ENCODE assay signal across 9 mouse cellular contexts in the genomic region with DNA sequence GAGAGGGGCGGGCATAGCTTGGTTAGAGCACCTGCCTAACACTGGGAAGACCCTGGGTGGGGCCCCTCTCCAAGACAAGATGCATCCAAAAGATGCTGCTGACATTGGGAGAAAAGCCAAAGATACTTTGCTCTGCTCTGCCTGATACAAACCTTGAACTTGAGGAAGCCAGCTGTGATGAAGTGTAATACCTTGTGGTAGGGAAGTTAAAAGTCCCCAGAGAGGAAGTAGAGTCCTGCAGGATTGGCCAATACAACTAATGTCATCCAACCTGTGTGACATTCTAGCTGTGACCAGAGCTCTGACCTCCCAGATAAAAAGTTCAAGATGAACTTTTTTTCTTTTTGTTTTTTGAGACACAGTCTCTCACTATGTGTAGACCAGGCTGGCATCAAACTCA. TPM values are rescaled to one million over a fixed set of nuclear protein-coding genes. Genes with fewer than 3 reads are reported as not detected.
DNase-seq lines count a peak whose midpoint lies in the region; ATAC-seq and TF ChIP-seq lines count a peak whose summit lies in the region.
"Had no signal": no experiment of that assay in that cellular context is flagged by ENCODE, and none has a peak within 500 bp of the region (broad histone marks: within the 10 kb centered on the region; RNA-seq: fewer than 3 reads in every experiment).

No protein-coding gene starts in this region.

- 86% methylated on average over 1 of the region's 1 CpGs for WGBS in heart, embryonic 15.5 days
- 100% methylated on average over 1 of the region's 1 CpGs for WGBS in midbrain, embryonic 13.5 days
- 96% methylated on average over 1 of the region's 1 CpGs for WGBS in midbrain, postnatal 0 days
- 87% methylated on average over 1 of the region's 1 CpGs for WGBS in limb, embryonic 12.5 days
- 81% methylated on average over 1 of the region's 1 CpGs for WGBS in stomach, embryonic 16.5 days

- peaks cover 41% of the 10 kb centered on the region for H3K4me1 ChIP-seq in heart, embryonic 15.5 days (replicated peaks)
- H3K4me1 ChIP-seq in midbrain, embryonic 13.5 days (replicated peaks), result peaks cover 46% of the 10 kb centered on the region
- H3K4me1 ChIP-seq in midbrain, postnatal 0 days (ENCODE audit: insufficient read depth, low read length), result peaks cover 13% of the 10 kb centered on the region
- H3K4me1 ChIP-seq in limb, embryonic 12.5 days (replicated peaks), result peaks cover 37% of the 10 kb centered on the region
- H3K4me1 ChIP-seq in stomach, embryonic 16.5 days (ENCODE audit: control insufficient read depth, insufficient read depth, low read length), result peaks cover 37% of the 10 kb centered on the region

- H3K9ac ChIP-seq in heart, embryonic 15.5 days, result no peak overlapping the region
- H3K9ac ChIP-seq in midbrain, embryonic 13.5 days (replicated peaks), result peak overlapping the region; percentile 90; the same call in 1 of the 2 replicates
- H3K9ac ChIP-seq in midbrain, postnatal 0 days (replicated peaks; ENCODE audit: low read length, poor library complexity, severe bottlenecking), result no peak overlapping the region; the same call in 1 of the 2 replicates
- no peak overlapping the region for H3K9ac ChIP-seq in limb, embryonic 12.5 days (replicated peaks)
- peak overlapping the region; percentile 83; the same call in 1 of the 2 replicates for H3K9ac ChIP-seq in stomach, embryonic 16.5 days (ENCODE audit: low read length)

- no peak for ATAC-seq in heart, embryonic 15.5 days (replicated peaks; ENCODE audit: insufficient number of reproducible peaks, insufficient read depth, low FRiP score, low read depth)
- no peak for ATAC-seq in midbrain, embryonic 13.5 days
- no peak for ATAC-seq in midbrain, postnatal 0 days (ENCODE audit: low FRiP score)
- ATAC-seq in limb, embryonic 12.5 days (ENCODE audit: insufficient number of reproducible peaks, insufficient read depth, low FRiP score, low TSS enrichment, low read depth), result no peak
- no peak for ATAC-seq in stomach, embryonic 16.5 days (ENCODE audit: insufficient read depth, low FRiP score)

- H3K27me3 ChIP-seq in heart, embryonic 15.5 days, result no peaks in the 10 kb centered on the region
- H3K27me3 ChIP-seq in midbrain, embryonic 13.5 days, result no peaks in the 10 kb centered on the region
- H3K27me3 ChIP-seq in midbrain, postnatal 0 days (ENCODE audit: insufficient read depth, low read length), result no peaks in the 10 kb centered on the region
- H3K27me3 ChIP-seq in limb, embryonic 12.5 days, result no peaks in the 10 kb centered on the region
- H3K27me3 ChIP-seq in stomach, embryonic 16.5 days (ENCODE audit: control insufficient read depth, insufficient read depth, low read length), result no peaks in the 10 kb centered on the region

- no peak overlapping the region for H3K4me3 ChIP-seq in heart, embryonic 15.5 days
- H3K4me3 ChIP-seq in midbrain, embryonic 13.5 days (replicated peaks), result no peak overlapping the region
- H3K4me3 ChIP-seq in midbrain, postnatal 0 days (ENCODE audit: low read depth, low read length), result no peak overlapping the region
- H3K4me3 ChIP-seq in limb, embryonic 12.5 days (replicated peaks), result peak overlapping the region; percentile 70; the same call in 1 of the 2 replicates
- no peak overlapping the region for H3K4me3 ChIP-seq in stomach, embryonic 16.5 days (replicated peaks; ENCODE audit: low read length)

- TF ChIP-seq CTCF in midbrain, postnatal 0 days (IDR thresholded peaks at IDR 0.05), result no peak

- H3K9me3 ChIP-seq in heart, embryonic 15.5 days (replicated peaks), result no peaks in the 10 kb centered on the region
- no peaks in the 10 kb centered on the region for H3K9me3 ChIP-seq in midbrain, embryonic 13.5 days
- H3K9me3 ChIP-seq in midbrain, postnatal 0 days (ENCODE audit: low read length), result no peaks in the 10 kb centered on the region
- H3K9me3 ChIP-seq in limb, embryonic 12.5 days, result no peaks in the 10 kb centered on the region
- no peaks in the 10 kb centered on the region for H3K9me3 ChIP-seq in stomach, embryonic 16.5 days (replicated peaks; ENCODE audit: control insufficient read depth, low read length)
- H3K9me3 ChIP-seq: G1E had no signal

- 0 out of 2 replicates have a peak overlapping the region, but pooled peaks have one; percentile 94 for H3K27ac ChIP-seq in heart, embryonic 15.5 days
- H3K27ac ChIP-seq in midbrain, embryonic 13.5 days, result no peak overlapping the region
- H3K27ac ChIP-seq in midbrain, postnatal 0 days (ENCODE audit: low read depth, low read length), result no peak overlapping the region
- peak overlapping the region; percentile 64; the same call in 1 of the 2 replicates for H3K27ac ChIP-seq in limb, embryonic 12.5 days
- H3K27ac ChIP-seq in stomach, embryonic 16.5 days (ENCODE audit: low read length), result peak overlapping the region; percentile 90

- peaks cover 16% of the 10 kb centered on the region for H3K36me3 ChIP-seq in heart, embryonic 15.5 days
- peaks cover 34% of the 10 kb centered on the region for H3K36me3 ChIP-seq in midbrain, embryonic 13.5 days
- H3K36me3 ChIP-seq in midbrain, postnatal 0 days (ENCODE audit: insufficient read depth, low read length), result peaks cover 10% of the 10 kb centered on the region
- peaks cover 43% of the 10 kb centered on the region for H3K36me3 ChIP-seq in limb, embryonic 12.5 days
- no peaks in the 10 kb centered on the region for H3K36me3 ChIP-seq in stomach, embryonic 16.5 days (ENCODE audit: control insufficient read depth, insufficient read depth, low read length)

- DNase-seq in heart, adult 11 months, result no peak
- no peak for DNase-seq in midbrain, postnatal 0 days (ENCODE audit: low spot score)
- no peak for DNase-seq in spleen, postnatal 14 days (ENCODE audit: low spot score in 2 of 2)
- no peak for DNase-seq in right cerebral cortex, postnatal 4 days

- H3K4me2 ChIP-seq in heart, embryonic 15.5 days, result peak overlapping the region; percentile 86; the same call in 1 of the 2 replicates
- H3K4me2 ChIP-seq in midbrain, embryonic 13.5 days (replicated peaks), result peak overlapping the region; percentile 85; the same call in 1 of the 2 replicates
- H3K4me2 ChIP-seq in midbrain, postnatal 0 days (ENCODE audit: low read depth, low read length, poor library complexity, severe bottlenecking), result no peak overlapping the region
- no peak overlapping the region for H3K4me2 ChIP-seq in limb, embryonic 12.5 days
- H3K4me2 ChIP-seq in stomach, embryonic 16.5 days (ENCODE audit: low read depth, low read length), result peak overlapping the region; percentile 79

RNA-seq across cellular contexts. Expression of a gene that starts 1.1 kb away (rescaled TPM):
- 10.1 and 11.2 TPM in 2 replicates for polyA plus RNA-seq in heart, embryonic 15.5 days (2015; fragmentation: Nextera tagmentation; extraction: Ambion mirVana)
- 9.2 and 9.4 TPM in 2 replicates for polyA plus RNA-seq in midbrain, embryonic 13.5 days (2015; fragmentation: Nextera tagmentation; extraction: Ambion mirVana)
- 10.7 and 28.0 TPM in 2 replicates for total RNA-seq in midbrain, postnatal 0 days (2014; rRNA removed)
- polyA plus RNA-seq in midbrain, postnatal 0 days (2015; fragmentation: Nextera tagmentation; extraction: Ambion mirVana), result 9.6 and 10.3 TPM in 2 replicates
- 7.1 and 10.1 TPM in 2 replicates for polyA plus RNA-seq in limb, embryonic 12.5 days (2016; fragmentation: Nextera tagmentation; extraction: Ambion mirVana)
- polyA plus RNA-seq in stomach, embryonic 16.5 days (2015; fragmentation: Nextera tagmentation; extraction: Ambion mirVana), result 11.7 and 14.2 TPM in 2 replicates

RNA-seq across cellular contexts. Expression of a gene that starts 3.2 kb away (rescaled TPM):
- 200 and 211 TPM in 2 replicates for polyA plus RNA-seq in heart, embryonic 15.5 days (2015; fragmentation: Nextera tagmentation; extraction: Ambion mirVana)
- polyA plus RNA-seq in midbrain, embryonic 13.5 days (2015; fragmentation: Nextera tagmentation; extraction: Ambion mirVana), result 293 and 316 TPM in 2 replicates
- 245 and 287 TPM in 2 replicates for total RNA-seq in midbrain, postnatal 0 days (2014; rRNA removed)
- polyA plus RNA-seq in midbrain, postnatal 0 days (2015; fragmentation: Nextera tagmentation; extraction: Ambion mirVana), result 325 and 332 TPM in 2 replicates
- 266 and 270 TPM in 2 replicates for polyA plus RNA-seq in limb, embryonic 12.5 days (2016; fragmentation: Nextera tagmentation; extraction: Ambion mirVana)
- polyA plus RNA-seq in stomach, embryonic 16.5 days (2015; fragmentation: Nextera tagmentation; extraction: Ambion mirVana), result 245 and 269 TPM in 2 replicates

RNA-seq across cellular contexts. Expression of a gene that starts 3.8 kb away (rescaled TPM):
- polyA plus RNA-seq in heart, embryonic 15.5 days (2015; fragmentation: Nextera tagmentation; extraction: Ambion mirVana), result 10.0 and 13.8 TPM in 2 replicates
- 27.1 and 30.4 TPM in 2 replicates for polyA plus RNA-seq in midbrain, embryonic 13.5 days (2015; fragmentation: Nextera tagmentation; extraction: Ambion mirVana)
- 11.7 and 17.0 TPM in 2 replicates for total RNA-seq in midbrain, postnatal 0 days (2014; rRNA removed)
- polyA plus RNA-seq in midbrain, postnatal 0 days (2015; fragmentation: Nextera tagmentation; extraction: Ambion mirVana), result 20.2 and 21.0 TPM in 2 replicates
- polyA plus RNA-seq in limb, embryonic 12.5 days (2016; fragmentation: Nextera tagmentation; extraction: Ambion mirVana), result 22.4 and 23.7 TPM in 2 replicates
- polyA plus RNA-seq in stomach, embryonic 16.5 days (2015; fragmentation: Nextera tagmentation; extraction: Ambion mirVana), result 18.1 and 19.4 TPM in 2 replicates

RNA-seq across cellular contexts. Expression of a gene that starts 6.8 kb away (rescaled TPM):
- 0.57 and 4.7 TPM in 2 replicates for polyA plus RNA-seq in heart, embryonic 15.5 days (2015; fragmentation: Nextera tagmentation; extraction: Ambion mirVana)
- 0.53 and 0.63 TPM in 2 replicates for polyA plus RNA-seq in midbrain, embryonic 13.5 days (2015; fragmentation: Nextera tagmentation; extraction: Ambion mirVana)
- 0.44 TPM in 1 of 2 replicates, not detected in the other for total RNA-seq in midbrain, postnatal 0 days (2014; rRNA removed)
- polyA plus RNA-seq in midbrain, postnatal 0 days (2015; fragmentation: Nextera tagmentation; extraction: Ambion mirVana), result 0.22 TPM in 1 of 2 replicates, not detected in the other
- polyA plus RNA-seq in limb, embryonic 12.5 days (2016; fragmentation: Nextera tagmentation; extraction: Ambion mirVana), result 0.61 and 0.70 TPM in 2 replicates
- 24.9 and 34.0 TPM in 2 replicates for polyA plus RNA-seq in stomach, embryonic 16.5 days (2015; fragmentation: Nextera tagmentation; extraction: Ambion mirVana)

RNA-seq across cellular contexts. Expression of a gene that starts 9.9 kb away (rescaled TPM):
- polyA plus RNA-seq in heart, embryonic 15.5 days (2015; fragmentation: Nextera tagmentation; extraction: Ambion mirVana), result 0.31 and 0.66 TPM in 2 replicates
- polyA plus RNA-seq in midbrain, embryonic 13.5 days (2015; fragmentation: Nextera tagmentation; extraction: Ambion mirVana), result 1.4 and 1.7 TPM in 2 replicates
- 0.99 and 3.7 TPM in 2 replicates for total RNA-seq in midbrain, postnatal 0 days (2014; rRNA removed)
- 1.3 and 1.8 TPM in 2 replicates for polyA plus RNA-seq in midbrain, postnatal 0 days (2015; fragmentation: Nextera tagmentation; extraction: Ambion mirVana)
- 1.1 and 1.3 TPM in 2 replicates for polyA plus RNA-seq in limb, embryonic 12.5 days (2016; fragmentation: Nextera tagmentation; extraction: Ambion mirVana)
- polyA plus RNA-seq in stomach, embryonic 16.5 days (2015; fragmentation: Nextera tagmentation; extraction: Ambion mirVana), result 0.53 and 0.89 TPM in 2 replicates

Comparison
In these comparisons a context has a peak if more than half of its experiments do, and no peak if none do; other contexts are left out.
1. H3K4me2 ChIP-seq: peak in heart, embryonic 15.5 days (single experiment), midbrain, embryonic 13.5 days (single experiment) and stomach, embryonic 16.5 days (single experiment); none in midbrain, postnatal 0 days (single experiment) and limb, embryonic 12.5 days (single experiment).
2. H3K9ac ChIP-seq: peak in midbrain, embryonic 13.5 days (single experiment) and stomach, embryonic 16.5 days (single experiment); none in heart, embryonic 15.5 days (single experiment), midbrain, postnatal 0 days (single experiment) and limb, embryonic 12.5 days (single experiment).
3. H3K27ac ChIP-seq: peak in heart, embryonic 15.5 days (single experiment), limb, embryonic 12.5 days (single experiment) and stomach, embryonic 16.5 days (single experiment); none in midbrain, embryonic 13.5 days (single experiment) and midbrain, postnatal 0 days (single experiment).